Mouse (Mus musculus): ENCODE measurements at regions not wholly inside any gene's neighbourhood (a gene's known extent, or its start where the extent isn't known, plus 50 kb on each side); places are given as distances from the start of the nearest gene placed in this dataset.
A peak's percentile ranks its signal among the peaks of the same experiment; 100 is the strongest.

DNA sequence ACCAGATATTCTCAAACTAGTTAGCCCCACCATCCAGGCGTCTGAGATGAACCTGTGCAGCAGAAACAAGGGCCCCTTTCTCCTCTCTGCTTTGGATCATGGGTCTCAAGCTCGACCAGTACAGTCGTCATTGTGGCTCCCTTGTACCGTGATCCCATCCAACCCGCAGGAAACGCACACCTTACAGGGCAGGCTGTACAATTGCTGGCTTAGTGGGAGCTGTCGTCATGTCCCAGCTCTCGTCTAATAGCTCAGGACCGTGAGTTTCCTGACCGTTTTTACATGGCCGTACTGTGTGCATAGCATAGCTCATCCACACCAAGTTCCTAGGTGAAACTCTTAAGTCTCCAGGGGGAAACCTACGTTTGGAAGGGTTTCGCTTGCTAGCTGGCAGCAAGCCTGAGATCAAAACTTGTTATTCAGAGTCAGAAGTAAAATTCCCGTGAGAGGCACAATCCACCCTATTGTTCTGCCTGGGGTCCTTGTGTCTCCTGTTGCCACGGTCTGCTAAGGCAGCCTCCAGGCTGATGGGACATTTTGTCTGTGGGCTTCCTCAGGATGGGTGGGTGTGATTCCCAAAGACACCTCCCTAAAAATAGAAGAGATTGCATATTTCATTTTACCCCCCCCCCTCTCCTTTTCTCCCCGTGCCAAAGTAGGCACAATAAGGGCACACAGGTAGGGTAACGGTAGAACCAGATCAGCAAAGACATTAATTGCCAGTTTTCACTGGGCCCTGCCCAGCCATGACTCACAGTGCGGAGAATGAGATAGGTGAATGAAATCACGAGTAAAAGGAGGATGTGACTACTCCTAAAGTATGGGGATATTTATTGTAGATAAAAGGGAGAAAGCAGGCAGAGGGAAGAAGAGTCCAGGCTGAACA is 68.2 kb upstream of the Rapgef5 start:
- no peak overlapping the region for H3K4me3 ChIP-seq (replicated peaks)
- no peaks in the 10 kb centered on the region for H3K36me3 ChIP-seq
- 0 out of 2 replicates have a peak overlapping the region, but pooled peaks have one; percentile 27 for H3K4me2 ChIP-seq (replicated peaks)
- ATAC-seq: no peak
- no peak overlapping the region for H3K27ac ChIP-seq
- no peaks in the 10 kb centered on the region for H3K9me3 ChIP-seq
- 64% methylated on average over 19 of the region's 19 CpGs for whole genome bisulfite sequencing
- H3K4me1 ChIP-seq (replicated peaks): 0 out of 2 replicates have a peak, but pooled peaks cover 2% of the 10 kb centered on the region
- H3K27me3 ChIP-seq (replicated peaks): no peaks in the 10 kb centered on the region
- no peak overlapping the region for H3K9ac ChIP-seq

DNA sequence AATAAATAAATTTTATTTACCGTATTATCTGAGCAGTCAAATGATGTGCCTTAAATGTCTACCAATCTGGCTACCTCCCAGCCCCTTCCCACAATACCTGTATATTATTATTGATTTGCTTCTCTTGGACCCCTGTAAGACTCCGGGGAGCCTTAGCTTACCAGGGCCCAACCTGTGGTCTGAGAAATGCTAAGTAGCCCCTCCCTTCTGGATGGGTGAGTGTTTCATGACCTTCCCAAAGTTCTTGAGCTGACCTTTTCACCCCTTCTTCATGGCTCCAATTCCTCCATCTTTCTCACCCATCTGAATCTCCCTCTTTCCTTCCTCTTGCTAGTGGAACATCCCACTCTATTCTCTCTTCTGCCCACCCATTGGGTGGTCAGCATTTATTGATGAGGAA is 67.2 kb upstream of the Rapgef5 start:
- H3K4me1 ChIP-seq (replicated peaks): 0 out of 2 replicates have a peak, but pooled peaks cover 2% of the 10 kb centered on the region
- no peak for ATAC-seq
- H3K9ac ChIP-seq: no peak overlapping the region
- no peaks in the 10 kb centered on the region for H3K27me3 ChIP-seq (replicated peaks)
- no peak overlapping the region for H3K4me2 ChIP-seq (replicated peaks)
- no peaks in the 10 kb centered on the region for H3K36me3 ChIP-seq
- H3K4me3 ChIP-seq (replicated peaks): no peak overlapping the region
- 88% methylated on average over 2 of the region's 2 CpGs for WGBS
- no peak overlapping the region for H3K27ac ChIP-seq
- H3K9me3 ChIP-seq: no peaks in the 10 kb centered on the region

DNA sequence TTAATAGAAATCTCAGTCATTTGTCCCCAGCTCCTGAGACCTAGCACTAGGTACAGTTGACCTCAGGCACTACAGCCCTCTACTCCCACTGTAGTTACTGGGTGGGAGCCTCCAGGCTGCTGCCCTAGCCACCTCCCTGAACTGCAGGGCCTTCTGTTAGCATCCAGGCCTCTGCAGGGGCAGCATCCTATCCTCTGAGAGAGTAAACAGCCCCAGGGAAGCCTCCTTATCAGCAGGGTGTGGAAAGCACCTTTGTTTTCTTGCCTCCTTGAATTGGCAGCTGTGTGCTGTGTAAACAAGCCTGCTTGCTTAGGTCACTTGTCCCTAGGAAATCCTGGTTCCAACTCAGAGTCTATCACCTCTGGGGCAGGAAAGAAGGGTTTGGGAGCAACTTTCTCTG is 66.2 kb upstream of the Rapgef5 start:
- Histone ChIP-seq H3K27me3 (replicated peaks) (no peaks in the 10 kb centered on the region), H3K4me3 (replicated peaks) (no peak overlapping the region), H3K27ac (no peak overlapping the region), H3K4me2 (replicated peaks) (no peak overlapping the region), H3K4me1 (replicated peaks) (0 out of 2 replicates have a peak, but pooled peaks cover 2% of the 10 kb centered on the region), H3K9ac (no peak overlapping the region), H3K9me3 (no peaks in the 10 kb centered on the region), H3K36me3 (no peaks in the 10 kb centered on the region)
- peak; percentile 60; the same call in 1 of the 2 replicates for ATAC-seq

GRCm38 (mm10) chr12:117450871-117451270 is 65.4 kb upstream of the Rapgef5 start:
- H3K36me3 ChIP-seq: no peaks in the 10 kb centered on the region
- no peaks in the 10 kb centered on the region for H3K9me3 ChIP-seq
- no peak overlapping the region for H3K4me2 ChIP-seq (replicated peaks)
- H3K27me3 ChIP-seq (replicated peaks): no peaks in the 10 kb centered on the region
- no peak overlapping the region for H3K9ac ChIP-seq
- 69% methylated on average over 3 of the region's 3 CpGs for WGBS
- no peak for ATAC-seq
- 0 out of 2 replicates have a peak, but pooled peaks cover 2% of the 10 kb centered on the region for H3K4me1 ChIP-seq (replicated peaks)
- H3K4me3 ChIP-seq (replicated peaks): no peak overlapping the region
- no peak overlapping the region for H3K27ac ChIP-seq

DNA sequence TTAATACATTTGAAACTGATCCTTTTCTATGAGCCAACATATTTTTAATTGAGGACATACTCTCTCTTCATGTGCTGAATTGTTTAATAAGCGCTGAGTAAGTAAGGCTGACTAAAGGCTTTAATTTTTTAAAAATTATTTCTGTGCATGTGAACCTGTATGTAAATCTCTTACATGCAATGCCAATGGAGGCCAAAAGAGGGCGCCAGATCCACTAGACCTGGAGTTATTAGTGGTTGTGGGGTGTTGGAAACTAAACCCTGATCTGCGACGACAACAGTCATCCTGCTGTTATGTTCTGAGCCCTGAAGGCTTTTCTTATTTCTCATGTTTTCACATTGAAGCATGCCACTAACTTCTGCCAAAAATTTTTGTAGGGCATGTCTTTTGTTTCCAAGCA is 64.8 kb upstream of the Rapgef5 start:
- Histone ChIP-seq H3K4me2 (replicated peaks) (no peak overlapping the region), H3K36me3 (no peaks in the 10 kb centered on the region), H3K4me3 (replicated peaks) (no peak overlapping the region), H3K9me3 (no peaks in the 10 kb centered on the region), H3K9ac (no peak overlapping the region), H3K27me3 (replicated peaks) (no peaks in the 10 kb centered on the region), H3K4me1 (replicated peaks) (0 out of 2 replicates have a peak, but pooled peaks cover 2% of the 10 kb centered on the region), H3K27ac (no peak overlapping the region)
- 66% methylated on average over 4 of the region's 4 CpGs for WGBS
- ATAC-seq: no peak

- no peak for ATAC-seq
- H3K36me3 ChIP-seq: no peaks in the 10 kb centered on the region
- no peak overlapping the region for H3K9ac ChIP-seq
- WGBS: 61% methylated on average over 7 of the region's 7 CpGs
- H3K4me2 ChIP-seq (replicated peaks): no peak overlapping the region
- no peaks in the 10 kb centered on the region; the same call in 1 of the 2 replicates for H3K4me1 ChIP-seq (replicated peaks)
- H3K27ac ChIP-seq: no peak overlapping the region
- no peak overlapping the region for H3K4me3 ChIP-seq (replicated peaks)
- no peaks in the 10 kb centered on the region for H3K27me3 ChIP-seq (replicated peaks)
- no peaks in the 10 kb centered on the region for H3K9me3 ChIP-seq
These were observed 60.5 kb upstream of the Rapgef5 start for GRCm38 (mm10) chr12:117455800-117456199.

GRCm38 (mm10) chr12:117458132-117459070 is 57.9 kb upstream of the Rapgef5 start:
- H3K36me3 ChIP-seq: no peaks in the 10 kb centered on the region
- no peak overlapping the region for H3K9ac ChIP-seq
- no peak overlapping the region for H3K4me2 ChIP-seq (replicated peaks)
- H3K4me1 ChIP-seq (replicated peaks): no peaks in the 10 kb centered on the region; the same call in 1 of the 2 replicates
- no peaks in the 10 kb centered on the region for H3K9me3 ChIP-seq
- no peak overlapping the region for H3K4me3 ChIP-seq (replicated peaks)
- ATAC-seq: no peak
- no peak overlapping the region for H3K27ac ChIP-seq
- no peaks in the 10 kb centered on the region for H3K27me3 ChIP-seq (replicated peaks)
- WGBS: 32% methylated on average over 9 of the region's 9 CpGs

- Histone ChIP-seq H3K4me3 (replicated peaks) (no peak overlapping the region), H3K4me1 (replicated peaks) (no peaks in the 10 kb centered on the region; the same call in 1 of the 2 replicates), H3K27me3 (replicated peaks) (no peaks in the 10 kb centered on the region), H3K27ac (no peak overlapping the region), H3K36me3 (no peaks in the 10 kb centered on the region), H3K9me3 (no peaks in the 10 kb centered on the region), H3K9ac (no peak overlapping the region), H3K4me2 (replicated peaks) (no peak overlapping the region)
- peak; percentile 87 for ATAC-seq
- WGBS: 63% methylated on average over 4 of the region's 4 CpGs
These were observed 56.7 kb upstream of the Rapgef5 start for GRCm38 (mm10) chr12:117459541-117459940.

- Histone ChIP-seq H3K4me3 (replicated peaks) (no peak overlapping the region), H3K4me2 (replicated peaks) (no peak overlapping the region), H3K36me3 (no peaks in the 10 kb centered on the region), H3K27me3 (replicated peaks) (no peaks in the 10 kb centered on the region), H3K4me1 (replicated peaks) (no peaks in the 10 kb centered on the region), H3K27ac (no peak overlapping the region), H3K9ac (no peak overlapping the region), H3K9me3 (no peaks in the 10 kb centered on the region)
- 87% methylated on average over 3 of the region's 3 CpGs for WGBS
- no peak for ATAC-seq
These were observed 51.1 kb upstream of the Rapgef5 start for GRCm38 (mm10) chr12:117465206-117465605.

GRCm38 (mm10) chr12:117465998-117466397 is 50.3 kb upstream of the Rapgef5 start:
- Histone ChIP-seq H3K27me3 (replicated peaks) (no peaks in the 10 kb centered on the region), H3K4me3 (replicated peaks) (no peak overlapping the region), H3K9me3 (no peaks in the 10 kb centered on the region), H3K27ac (no peak overlapping the region), H3K9ac (no peak overlapping the region), H3K36me3 (no peaks in the 10 kb centered on the region), H3K4me1 (replicated peaks) (no peaks in the 10 kb centered on the region), H3K4me2 (replicated peaks) (no peak overlapping the region)
- WGBS: 35% methylated on average over 7 of the region's 7 CpGs
- no peak for ATAC-seq
